Mouse (Mus musculus) ES-Bruce4 (cell line): ENCODE data around the gene Fgfr2.

Experiments used
- CTCF ChIP-seq: IDR thresholded peaks from one replicate; pipeline ENCODE4 v1.8.1; 2011; ENCODE audit warnings: low read depth, low read length
- EP300 ChIP-seq: IDR thresholded peaks from 2 replicates; pipeline ENCODE4 v1.6.1; 2011; ENCODE audit warnings: low read depth, low read length; ENCODE audit not compliant: insufficient read depth
- POLR2A ChIP-seq: IDR thresholded peaks from one replicate; pipeline ENCODE4 v1.8.1; 2011; ENCODE audit warnings: low read length; ENCODE audit not compliant: insufficient read depth

DNA sequence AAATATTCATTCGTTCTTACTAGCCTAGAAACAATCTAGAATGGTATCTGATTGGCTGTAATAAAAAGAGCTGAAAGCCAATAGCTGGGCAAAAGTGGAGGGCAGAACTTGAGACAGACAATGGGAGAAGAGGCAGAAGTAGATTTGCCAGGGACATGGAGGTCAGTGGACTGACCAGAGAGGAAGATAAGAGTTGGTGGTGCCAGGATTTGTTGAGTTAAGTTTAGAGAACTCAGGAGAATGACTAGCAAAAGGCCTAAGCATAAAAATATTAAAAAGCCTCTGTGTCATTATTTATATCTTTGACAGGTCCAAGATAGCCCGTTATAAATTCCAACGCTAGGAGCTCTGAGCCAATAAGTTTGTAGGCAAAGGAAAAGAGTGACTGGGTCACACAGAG is 2668.9 kb downstream of the Fgfr2 start:
- no peak for TF ChIP-seq POLR2A
- no peak for TF ChIP-seq CTCF
- no peak for TF ChIP-seq EP300
